Mouse (Mus musculus): Measurements from ENCODE around the gene Il27ra. TPM values are rescaled to one million over a fixed set of nuclear protein-coding genes. Genes with fewer than 3 reads are reported as not detected.

Il27ra gene
- 1 to 10 TPM; 2.3 to 2.9 TPM for total RNA-seq (2021)

GRCm38 (mm10) chr8:84042066-84042947, at the start of gene Il27ra:
Gene Il27ra (minus strand): TSS chr8:84042589.
- DNase-seq = peak; percentile 27 to 29

GRCm38 (mm10) chr8:84090585-84090984, 48.2 kb upstream of the Il27ra start:
- DNase-seq = no peak

GRCm38 (mm10) chr8:84089277-84089676, 46.9 kb upstream of the Il27ra start:
- DNase-seq = no peak

- no peak for DNase-seq
Measured at GRCm38 (mm10) chr8:84087821-84088220, 45.4 kb upstream of the Il27ra start.

- no peak for DNase-seq
Measured at GRCm38 (mm10) chr8:84087156-84087555, 44.8 kb upstream of the Il27ra start.

GRCm38 (mm10) chr8:84084341-84085115, 42.1 kb upstream of the Il27ra start:
- DNase-seq = no peak

- no peak for DNase-seq
Measured at GRCm38 (mm10) chr8:84083829-84084241, 41.4 kb upstream of the Il27ra start.

GRCm38 (mm10) chr8:84079206-84079605, 36.8 kb upstream of the Il27ra start:
- DNase-seq = no peak

- DNase-seq = no peak
Measured at GRCm38 (mm10) chr8:84076849-84077248, 34.5 kb upstream of the Il27ra start.

- DNase-seq = no peak
Measured at GRCm38 (mm10) chr8:84076412-84076811, 34.0 kb upstream of the Il27ra start.

- no peak for DNase-seq
Measured at GRCm38 (mm10) chr8:84073230-84073976, 31.0 kb upstream of the Il27ra start.

- no peak for DNase-seq
Measured at GRCm38 (mm10) chr8:84072321-84072720, 29.9 kb upstream of the Il27ra start.

GRCm38 (mm10) chr8:84071921-84072320, 29.5 kb upstream of the Il27ra start:
- no peak for DNase-seq

- peak; percentile 67 to 71 for DNase-seq
Measured at GRCm38 (mm10) chr8:84070667-84071066, 28.3 kb upstream of the Il27ra start.

GRCm38 (mm10) chr8:84070241-84070640, 27.9 kb upstream of the Il27ra start:
- no peak for DNase-seq

- no peak for DNase-seq
Measured at GRCm38 (mm10) chr8:84069750-84070149, 27.4 kb upstream of the Il27ra start.

- DNase-seq = no peak
Measured at GRCm38 (mm10) chr8:84069169-84069568, 26.8 kb upstream of the Il27ra start.

- no peak for DNase-seq
Measured at GRCm38 (mm10) chr8:84068316-84069035, 26.1 kb upstream of the Il27ra start.

- no peak for DNase-seq
Measured at GRCm38 (mm10) chr8:84067911-84068310, 25.5 kb upstream of the Il27ra start.

GRCm38 (mm10) chr8:84067047-84067573, 24.7 kb upstream of the Il27ra start:
- peak; percentile 96 for DNase-seq

- peak; percentile 99 to 100 for DNase-seq
Measured at GRCm38 (mm10) chr8:84066291-84066930, 24.0 kb upstream of the Il27ra start, which contains the start of gene Rfx1. Gene Rfx1 (plus strand): TSS chr8:84066834.

All from layer of hippocampus, postnatal 36 days (tissue).